Mouse (Mus musculus): ENCODE data around the gene CK137956. TPM values are rescaled to one million over a fixed set of nuclear protein-coding genes. Genes with fewer than 3 reads are reported as not detected.

CK137956 gene
- polyA plus RNA-seq (2014; fragmentation: Nextera tagmentation; extraction: Ambion mirVana) = not detected in 2 replicates

GRCm38 (mm10) chr4:127970901-127971868 is at the start of gene CK137956:
Gene CK137956, minus strand, starts transcription at chr4:127970951.
- H3K27ac ChIP-seq (replicated peaks in 1 of 2; ENCODE audit: control insufficient read depth in 1 of 2, insufficient read depth in 1 of 2, low read depth in 2 of 2, low read length in 2 of 2) = no peak within 1 kb of the TSS
- H3K4me2 ChIP-seq (ENCODE audit: low read length) = no peak within 1 kb of the TSS
- H3K9ac ChIP-seq (ENCODE audit: low read length) = no peak within 1 kb of the TSS
- H3K36me3 ChIP-seq (ENCODE audit: control insufficient read depth, insufficient read depth, low read length) = no peaks in the 10 kb centered on the region
- no peak for ATAC-seq (ENCODE audit: insufficient number of reproducible peaks, insufficient read depth, low FRiP score, low read depth)
- no peaks in the 10 kb centered on the region for H3K9me3 ChIP-seq (ENCODE audit: control insufficient read depth, low read length)
- H3K4me1 ChIP-seq (ENCODE audit: control insufficient read depth in 2 of 2, insufficient read depth in 2 of 2, low read length in 2 of 2) = no peaks in the 10 kb centered on the region
- peaks cover 52% of the 10 kb centered on the region for H3K27me3 ChIP-seq (ENCODE audit: control insufficient read depth, insufficient read depth, low read length)
- no peak within 1 kb of the TSS for H3K4me3 ChIP-seq (ENCODE audit: control insufficient read depth in 1 of 2, insufficient read depth in 1 of 2, low read depth in 1 of 2, low read length in 2 of 2)
- 3% methylated on average over 38 of the region's 39 CpGs for WGBS

GRCm38 (mm10) chr4:128019465-128019864 is 48.7 kb upstream of the CK137956 start:
- 61% methylated on average over 2 of the region's 2 CpGs for WGBS
- H3K27me3 ChIP-seq (ENCODE audit: control insufficient read depth, insufficient read depth, low read length) = no peaks in the 10 kb centered on the region
- H3K36me3 ChIP-seq (ENCODE audit: control insufficient read depth, insufficient read depth, low read length) = no peaks in the 10 kb centered on the region

DNA sequence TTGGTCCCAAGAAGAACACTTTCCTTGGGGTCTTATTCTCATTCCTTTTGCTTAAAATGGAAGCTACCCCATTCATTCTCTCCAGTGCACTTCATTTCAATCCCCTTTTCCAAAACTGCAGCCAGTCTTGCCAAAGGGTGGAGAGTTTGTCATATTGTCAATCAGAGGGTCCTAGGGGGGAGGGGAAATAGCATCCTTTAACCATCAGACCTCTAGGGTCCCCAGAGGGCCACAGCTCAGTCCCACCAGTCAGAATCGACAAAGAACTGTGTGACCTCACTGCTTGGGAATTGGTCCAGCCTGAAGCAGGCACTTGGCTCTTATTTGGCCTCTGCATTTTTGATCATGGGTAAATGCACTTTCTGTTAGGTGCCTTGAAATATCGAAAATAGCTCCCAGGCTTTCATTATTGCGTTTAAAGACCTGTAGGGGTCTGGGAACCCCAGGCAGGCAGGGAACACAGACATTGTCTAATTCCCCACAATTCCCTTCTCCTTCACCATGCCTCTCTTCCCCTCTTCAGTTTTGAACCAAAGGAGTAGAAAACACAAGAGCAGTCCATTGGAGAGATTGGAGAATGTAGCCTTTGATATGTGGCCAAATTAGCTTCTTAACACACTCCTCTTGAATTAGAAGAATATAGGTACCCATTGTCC is 34.2 kb upstream of the CK137956 start:
- Histone ChIP-seq H3K4me3 (ENCODE audit: control insufficient read depth in 1 of 2, insufficient read depth in 1 of 2, low read depth in 1 of 2, low read length in 2 of 2) (no peak overlapping the region), H3K4me2 (ENCODE audit: low read length) (no peak overlapping the region), H3K9me3 (ENCODE audit: control insufficient read depth, low read length) (no peaks in the 10 kb centered on the region), H3K27ac (replicated peaks in 1 of 2; ENCODE audit: control insufficient read depth in 1 of 2, insufficient read depth in 1 of 2, low read depth in 2 of 2, low read length in 2 of 2) (no peak overlapping the region), H3K27me3 (ENCODE audit: control insufficient read depth, insufficient read depth, low read length) (0 out of 2 replicates have a peak, but pooled peaks cover 4% of the 10 kb centered on the region), H3K36me3 (ENCODE audit: control insufficient read depth, insufficient read depth, low read length) (no peaks in the 10 kb centered on the region), H3K9ac (ENCODE audit: low read length) (no peak overlapping the region), H3K4me1 (ENCODE audit: control insufficient read depth in 2 of 2, insufficient read depth in 2 of 2, low read length in 2 of 2) (no peaks in the 10 kb centered on the region)
- ATAC-seq (ENCODE audit: insufficient number of reproducible peaks, insufficient read depth, low FRiP score, low read depth) = no peak
- 56% methylated on average over 3 of the region's 3 CpGs for WGBS

More at GRCm38 (mm10) chr4:128019465-128019864, 48.7 kb upstream of the CK137956 start:
- Histone ChIP-seq H3K9ac (ENCODE audit: low read length) (no peak overlapping the region), H3K4me2 (ENCODE audit: low read length) (no peak overlapping the region), H3K4me3 (ENCODE audit: control insufficient read depth in 1 of 2, insufficient read depth in 1 of 2, low read depth in 1 of 2, low read length in 2 of 2) (no peak overlapping the region), H3K27ac (replicated peaks in 1 of 2; ENCODE audit: control insufficient read depth in 1 of 2, insufficient read depth in 1 of 2, low read depth in 2 of 2, low read length in 2 of 2) (no peak overlapping the region), H3K9me3 (ENCODE audit: control insufficient read depth, low read length) (no peaks in the 10 kb centered on the region), H3K4me1 (ENCODE audit: control insufficient read depth in 2 of 2, insufficient read depth in 2 of 2, low read length in 2 of 2) (no peaks in the 10 kb centered on the region)
- ATAC-seq (ENCODE audit: insufficient number of reproducible peaks, insufficient read depth, low FRiP score, low read depth) = no peak

DNA sequence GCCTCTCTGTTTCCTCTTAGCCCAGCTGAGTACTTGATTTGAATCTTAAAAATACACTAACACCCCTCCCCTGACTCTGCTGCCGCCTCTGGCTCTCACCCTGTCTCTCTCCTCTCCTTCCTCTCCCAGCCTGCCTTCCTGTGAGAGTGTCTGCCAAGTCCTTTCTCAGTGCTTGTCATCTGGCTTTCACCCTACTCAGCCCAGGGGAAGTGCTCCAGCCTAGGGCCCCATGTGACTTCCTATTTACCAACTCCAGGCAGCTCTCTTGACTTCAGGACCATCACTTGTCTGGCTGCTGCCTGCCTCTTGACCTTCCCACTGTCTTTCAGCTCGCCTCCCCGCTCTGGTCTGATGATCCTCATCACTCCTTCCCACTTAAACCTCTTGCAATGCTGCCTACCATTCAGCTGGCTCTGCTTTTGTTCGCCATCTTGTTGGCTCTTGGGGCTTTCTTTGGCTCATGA is 31.9 kb upstream of the CK137956 start:
- ATAC-seq (ENCODE audit: insufficient number of reproducible peaks, insufficient read depth, low FRiP score, low read depth) = 0 out of 2 replicates have a peak, but pooled peaks have one; percentile 43
- no peaks in the 10 kb centered on the region for H3K9me3 ChIP-seq (ENCODE audit: control insufficient read depth, low read length)
- no peak overlapping the region for H3K27ac ChIP-seq (replicated peaks in 1 of 2; ENCODE audit: control insufficient read depth in 1 of 2, insufficient read depth in 1 of 2, low read depth in 2 of 2, low read length in 2 of 2)
- H3K4me3 ChIP-seq (ENCODE audit: control insufficient read depth in 1 of 2, insufficient read depth in 1 of 2, low read depth in 1 of 2, low read length in 2 of 2) = no peak overlapping the region
- 0 out of 2 replicates have a peak, but pooled peaks cover 4% of the 10 kb centered on the region for H3K27me3 ChIP-seq (ENCODE audit: control insufficient read depth, insufficient read depth, low read length)
- no peak overlapping the region for H3K4me2 ChIP-seq (ENCODE audit: low read length)
- no peaks in the 10 kb centered on the region for H3K36me3 ChIP-seq (ENCODE audit: control insufficient read depth, insufficient read depth, low read length)
- H3K9ac ChIP-seq (ENCODE audit: low read length) = no peak overlapping the region
- no peaks in the 10 kb centered on the region for H3K4me1 ChIP-seq (ENCODE audit: control insufficient read depth in 2 of 2, insufficient read depth in 2 of 2, low read length in 2 of 2)
- WGBS = 48% methylated on average over 4 of the region's 4 CpGs

DNA sequence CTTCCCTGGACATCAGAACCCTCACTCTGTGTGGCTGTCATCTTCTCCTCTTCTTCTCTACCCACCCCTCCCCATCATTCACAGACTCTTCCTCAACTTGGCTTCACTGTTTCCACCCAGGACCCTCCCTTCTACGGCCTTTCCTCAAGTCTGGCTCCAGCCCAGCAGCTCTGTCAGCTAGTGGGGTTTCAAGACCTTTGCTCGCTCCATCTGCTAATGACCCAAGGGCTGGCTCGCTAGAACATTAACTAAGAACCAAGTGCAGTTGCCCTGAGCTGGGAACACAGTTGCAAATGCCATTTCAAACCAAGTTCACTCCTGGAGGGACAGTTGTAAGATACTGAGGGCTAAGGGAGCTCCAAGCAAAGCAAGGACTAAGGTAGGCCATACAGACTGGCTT is 28.5 kb upstream of the CK137956 start:
- H3K27ac ChIP-seq (replicated peaks in 1 of 2; ENCODE audit: control insufficient read depth in 1 of 2, insufficient read depth in 1 of 2, low read depth in 2 of 2, low read length in 2 of 2) = no peak overlapping the region
- no peak overlapping the region for H3K4me3 ChIP-seq (ENCODE audit: control insufficient read depth in 1 of 2, insufficient read depth in 1 of 2, low read depth in 1 of 2, low read length in 2 of 2)
- no peak overlapping the region for H3K4me2 ChIP-seq (ENCODE audit: low read length)
- H3K36me3 ChIP-seq (ENCODE audit: control insufficient read depth, insufficient read depth, low read length) = no peaks in the 10 kb centered on the region
- no peaks in the 10 kb centered on the region for H3K9me3 ChIP-seq (ENCODE audit: control insufficient read depth, low read length)
- H3K9ac ChIP-seq (ENCODE audit: low read length) = no peak overlapping the region
- no peaks in the 10 kb centered on the region for H3K4me1 ChIP-seq (ENCODE audit: control insufficient read depth in 2 of 2, insufficient read depth in 2 of 2, low read length in 2 of 2)
- ATAC-seq (ENCODE audit: insufficient number of reproducible peaks, insufficient read depth, low FRiP score, low read depth) = no peak
- 76% methylated on average over 3 of the region's 3 CpGs for WGBS
- no peaks in the 10 kb centered on the region for H3K27me3 ChIP-seq (ENCODE audit: control insufficient read depth, insufficient read depth, low read length)

DNA sequence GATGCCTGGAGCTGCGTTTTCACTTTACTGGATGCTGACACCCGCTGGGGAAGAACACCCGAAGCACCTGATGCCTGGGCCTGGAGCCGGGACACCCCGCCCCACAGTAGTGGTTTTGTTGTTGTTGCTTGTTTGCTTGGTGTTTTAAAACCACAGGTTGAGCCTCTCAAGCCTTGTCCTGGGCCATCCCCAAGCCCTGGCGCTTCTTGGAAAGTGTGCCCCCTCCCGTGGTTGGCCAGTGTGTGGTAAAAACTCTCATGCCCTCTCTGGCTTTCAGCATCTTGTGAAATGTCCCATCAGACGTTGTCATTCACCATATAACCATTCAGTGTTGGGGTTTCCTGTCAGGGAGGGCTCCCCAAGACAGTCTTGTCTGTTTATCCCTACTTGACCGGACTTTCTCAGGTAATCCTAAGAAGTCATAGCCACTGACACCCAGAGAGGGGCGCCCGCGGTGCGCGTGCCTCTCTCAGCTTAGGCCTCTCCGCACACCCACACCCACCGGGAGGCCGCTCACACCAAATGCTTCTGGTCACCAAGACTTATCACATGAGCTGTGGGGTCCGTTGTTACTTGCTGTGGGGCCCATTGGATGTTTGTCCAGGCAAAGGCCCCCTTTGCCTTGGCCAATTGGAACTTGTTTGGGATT is 18.7 kb upstream of the CK137956 start:
- H3K4me1 ChIP-seq (ENCODE audit: control insufficient read depth in 2 of 2, insufficient read depth in 2 of 2, low read length in 2 of 2) = peaks cover 0 to 4% of the 10 kb centered on the region in 2 experiments; a peak in 3 of 4 replicates
- no peak overlapping the region for H3K27ac ChIP-seq (replicated peaks in 1 of 2; ENCODE audit: control insufficient read depth in 1 of 2, insufficient read depth in 1 of 2, low read depth in 2 of 2, low read length in 2 of 2)
- H3K27me3 ChIP-seq (ENCODE audit: control insufficient read depth, insufficient read depth, low read length) = peaks cover 75% of the 10 kb centered on the region
- H3K9me3 ChIP-seq (ENCODE audit: control insufficient read depth, low read length) = no peaks in the 10 kb centered on the region
- WGBS = 2% methylated on average over 18 of the region's 18 CpGs
- no peak overlapping the region for H3K4me3 ChIP-seq (ENCODE audit: control insufficient read depth in 1 of 2, insufficient read depth in 1 of 2, low read depth in 1 of 2, low read length in 2 of 2)
- H3K9ac ChIP-seq (ENCODE audit: low read length) = no peak overlapping the region
- H3K36me3 ChIP-seq (ENCODE audit: control insufficient read depth, insufficient read depth, low read length) = no peaks in the 10 kb centered on the region
- H3K4me2 ChIP-seq (ENCODE audit: low read length) = no peak overlapping the region
- ATAC-seq (ENCODE audit: insufficient number of reproducible peaks, insufficient read depth, low FRiP score, low read depth) = no peak

DNA sequence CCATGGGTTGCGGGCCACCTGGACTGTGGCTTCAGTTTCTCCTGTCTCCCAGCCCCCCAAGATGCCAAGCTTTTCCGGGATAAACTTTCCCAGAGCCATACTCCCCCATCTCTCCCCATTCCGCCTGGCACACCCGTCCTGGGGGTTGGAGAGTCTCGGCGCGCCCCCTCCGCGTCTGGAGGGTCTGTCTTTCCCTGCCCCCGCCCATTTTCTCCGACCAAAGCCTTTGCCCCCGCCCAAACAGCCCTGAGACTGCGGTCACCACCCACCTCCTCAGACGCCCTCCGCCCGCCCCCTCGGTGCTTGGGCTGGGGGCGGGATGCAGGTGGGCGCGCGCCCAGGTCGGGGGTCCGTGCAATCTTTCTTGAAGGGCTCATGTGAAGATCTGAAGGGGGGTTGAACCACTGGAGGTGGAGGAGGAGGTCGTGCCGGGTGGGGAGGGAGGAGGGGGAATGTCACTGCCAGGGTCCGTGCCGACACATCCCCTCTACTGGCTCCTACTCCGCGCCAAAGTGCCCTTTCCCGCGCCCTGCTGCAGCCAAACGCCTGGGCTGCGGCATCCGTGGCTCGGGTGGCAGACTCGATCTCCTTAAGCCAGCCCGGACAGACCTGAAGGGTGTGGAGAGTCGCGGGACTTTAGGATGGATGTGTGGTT is 17.9 kb upstream of the CK137956 start:
- no peak for ATAC-seq (ENCODE audit: insufficient number of reproducible peaks, insufficient read depth, low FRiP score, low read depth)
- no peak overlapping the region for H3K9ac ChIP-seq (ENCODE audit: low read length)

More for the DNA sequence above, 17.9 kb upstream of the CK137956 start:
- Histone ChIP-seq H3K27ac (replicated peaks in 1 of 2; ENCODE audit: control insufficient read depth in 1 of 2, insufficient read depth in 1 of 2, low read depth in 2 of 2, low read length in 2 of 2) (no peak overlapping the region), H3K9me3 (ENCODE audit: control insufficient read depth, low read length) (no peaks in the 10 kb centered on the region), H3K4me2 (ENCODE audit: low read length) (peak overlapping the region; percentile 66), H3K4me1 (ENCODE audit: control insufficient read depth in 2 of 2, insufficient read depth in 2 of 2, low read length in 2 of 2) (peaks cover 0 to 4% of the 10 kb centered on the region in 2 experiments; a peak in 3 of 4 replicates), H3K36me3 (ENCODE audit: control insufficient read depth, insufficient read depth, low read length) (no peaks in the 10 kb centered on the region), H3K27me3 (ENCODE audit: control insufficient read depth, insufficient read depth, low read length) (peaks cover 78% of the 10 kb centered on the region), H3K4me3 (ENCODE audit: control insufficient read depth in 1 of 2, insufficient read depth in 1 of 2, low read depth in 1 of 2, low read length in 2 of 2) (peak overlapping the region in 1 of 2 experiments; percentile 36; a peak in 2 of 4 replicates)
- under 1% methylated on average over 39 of the region's 39 CpGs for WGBS

Data from heart, embryonic 14.5 days (tissue).